Mouse (Mus musculus): ENCODE measurements around the gene Ptger1.

- no peak for TF ChIP-seq POLR2A (IDR thresholded peaks at IDR 0.05; ENCODE audit: low read depth, low read length)
- TF ChIP-seq CTCF (conservative IDR thresholded peaks at IDR 0.05; ENCODE audit: insufficient read depth, insufficient read length, low read depth, low read length), result no peak
Measured at GRCm38 (mm10) chr8:83700423-83701085, 34.1 kb downstream of the Ptger1 start.

Data from kidney, adult 2 months (tissue).